10 mouse cellular contexts compared by ENCODE assay signal in the genomic region with DNA sequence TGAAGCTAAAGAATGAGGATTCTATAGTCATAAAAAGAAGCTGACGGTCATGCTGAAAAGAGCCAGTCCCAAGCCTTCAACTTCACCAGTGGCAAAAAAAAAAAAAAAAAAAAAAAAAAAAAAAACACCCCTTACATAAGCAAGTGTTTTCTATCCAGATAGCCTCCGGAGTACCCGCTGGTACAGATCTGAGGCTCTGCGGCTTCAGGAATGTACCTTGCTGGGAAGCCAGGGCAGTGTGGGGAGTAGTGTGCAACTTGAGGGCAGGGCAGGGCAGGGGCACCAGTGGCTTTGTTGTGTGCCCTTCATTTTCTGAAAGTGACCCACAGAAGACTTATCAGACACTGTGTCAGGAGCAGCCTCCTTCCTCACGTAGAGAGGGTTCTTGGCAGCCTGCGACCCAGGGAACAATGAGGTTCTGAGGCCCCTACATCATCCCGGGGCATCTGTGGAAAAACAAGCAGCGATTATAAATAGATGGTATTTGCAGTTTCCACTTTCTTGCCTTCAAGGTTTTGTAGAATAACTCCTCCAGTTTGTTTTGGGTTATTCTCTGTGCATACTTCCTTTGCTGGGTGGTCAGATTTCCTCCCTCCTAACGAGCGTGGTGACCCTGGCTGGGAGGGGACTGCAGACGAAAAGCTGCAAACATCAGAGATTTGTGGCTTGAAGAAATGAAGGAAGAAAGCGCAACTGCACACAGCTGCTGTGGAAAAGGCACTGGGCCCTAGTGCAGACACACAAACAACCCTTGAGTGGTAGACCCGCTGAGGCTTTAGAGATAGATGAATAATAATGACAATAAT. TPM values are rescaled to one million over a fixed set of nuclear protein-coding genes. Genes with fewer than 3 reads are reported as not detected.
DNase-seq lines count a peak whose midpoint lies in the region; ATAC-seq and TF ChIP-seq lines count a peak whose summit lies in the region.
"Had no signal": no experiment of that assay in that cellular context is flagged by ENCODE, and none has a peak within 500 bp of the region (broad histone marks: within the 10 kb centered on the region; RNA-seq: fewer than 3 reads in every experiment).

No protein-coding gene starts in this region.

- no peak for DNase-seq in frontal cortex, postnatal 25 days (ENCODE audit: low spot score in 2 of 2)
- peak; percentile 45 for DNase-seq in kidney, adult 2 months
- DNase-seq in kidney, adult 18-20 months, result no peak
- peak; percentile 48 for DNase-seq in ovary, postnatal 36 days (ENCODE audit: low spot score)
- no peak for DNase-seq in ovary, postnatal 14 days (ENCODE audit: low spot score)
- DNase-seq in left cerebral cortex, adult 18-20 months (ENCODE audit: low spot score in 2 of 2), result no peak
- DNase-seq: lung, adult 2 months had no signal

- H3K27ac ChIP-seq in kidney, adult 2 months (ENCODE audit: insufficient read depth, low read depth, low read length), result peak overlapping the region; percentile 79
- 0 out of 2 replicates have a peak overlapping the region, but pooled peaks have one; percentile 1 for H3K27ac ChIP-seq in macrophage

- TF ChIP-seq POLR2A in kidney, adult 2 months (IDR thresholded peaks at IDR 0.05; ENCODE audit: low read depth, low read length), result no peak

- 49% methylated on average over 13 of the region's 13 CpGs for WGBS in kidney, adult 2 months
- WGBS in macrophage (ENCODE audit: missing documents), result 35% methylated on average over 11 of the region's 13 CpGs

- peaks cover 8% of the 10 kb centered on the region; the same call in 1 of the 2 replicates for H3K4me1 ChIP-seq in kidney, adult 2 months (ENCODE audit: control insufficient read depth, insufficient read depth, low read length)

- H3K79me2 ChIP-seq in macrophage (ENCODE audit: inconsistent target), result peaks cover 100% of the 10 kb centered on the region

- no peak overlapping the region for H3K4me3 ChIP-seq in kidney, adult 2 months (ENCODE audit: insufficient read depth, low read depth, low read length)
- H3K4me3 ChIP-seq in macrophage (ENCODE audit: inconsistent target), result no peak overlapping the region

- no peak for TF ChIP-seq CTCF in kidney, adult 2 months (conservative IDR thresholded peaks at IDR 0.05; ENCODE audit: insufficient read depth, insufficient read length, low read depth, low read length)

- peak; percentile 51 for ATAC-seq in frontal cortex, adult (ENCODE audit: low TSS enrichment)
- ATAC-seq: midbrain, embryonic 16.5 days had no signal

- H3K36me3 ChIP-seq in kidney, adult 2 months (ENCODE audit: control insufficient read depth, insufficient read depth, low read length), result no peaks in the 10 kb centered on the region
- peaks cover 13% of the 10 kb centered on the region; the same call in 1 of the 2 replicates for H3K36me3 ChIP-seq in macrophage (ENCODE audit: inconsistent target)

- H3K27me3 ChIP-seq in kidney, adult 2 months (replicated peaks; ENCODE audit: control insufficient read depth, insufficient read depth, low read length), result no peaks in the 10 kb centered on the region

RNA-seq across cellular contexts. Expression of a gene that starts 26.5 kb away (rescaled TPM):
- 16.2 and 17.1 TPM in 2 replicates for polyA plus RNA-seq in kidney, adult 2 months (2012; rRNA removed)
- total RNA-seq in macrophage (2018; cell fraction: chromatin; rRNA removed), result 1,000 to 10,000 TPM in 6 of 26 experiments, 100 to 1,000 TPM in 20; 275 to 1,404 (median 593) TPM
- 100 to 1,000 TPM; 170 to 422 (median 277) TPM for total RNA-seq in macrophage (2018; cell fraction: cytosol; rRNA removed)
- 1,000 to 10,000 TPM in 1 of 26 experiments, 100 to 1,000 TPM in 25; 397 to 1,005 (median 731) TPM for total RNA-seq in macrophage (2018; cell fraction: nucleus; rRNA removed)
- polyA plus RNA-seq in macrophage (2018), result 145 to 272 TPM (median 160 TPM) in 3 replicates
- 10 to 100 TPM; 29.4 to 31.2 TPM for total RNA-seq in left cerebral cortex, adult 18-20 months (2021)

Comparison
In these comparisons a context has a peak if more than half of its experiments do, and no peak if none do; other contexts are left out.
1. DNase-seq: peak in kidney, adult 2 months (single experiment) and ovary, postnatal 36 days (single experiment); none in frontal cortex, postnatal 25 days (0 of 2), kidney, adult 18-20 months (single experiment), ovary, postnatal 14 days (single experiment) and left cerebral cortex, adult 18-20 months (0 of 2).